In the genomic region with DNA sequence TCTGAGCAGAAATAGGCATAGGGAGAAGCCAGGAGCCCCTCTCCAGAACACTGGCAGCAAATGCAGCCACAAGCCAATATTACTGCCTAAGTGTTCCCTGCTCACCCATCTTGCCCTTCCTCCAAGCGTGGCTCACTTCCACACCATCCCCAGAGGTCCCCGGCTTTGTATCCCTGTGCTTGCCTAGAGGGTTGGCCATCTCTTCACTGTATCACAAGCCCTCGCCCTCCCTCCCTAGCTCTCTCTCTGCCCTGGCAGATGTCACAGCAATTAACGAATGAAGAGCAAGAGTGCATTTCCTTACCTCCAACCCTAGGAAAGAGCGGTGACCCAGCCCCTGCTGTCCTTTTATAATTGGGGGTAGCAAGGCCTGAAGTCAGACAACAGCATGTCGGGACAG, we compare ENCODE assay signal across 26 mouse cellular contexts. TPM values are rescaled to one million over a fixed set of nuclear protein-coding genes. Genes with fewer than 3 reads are reported as not detected.
DNase-seq lines count a peak whose midpoint lies in the region; ATAC-seq lines count a peak whose summit lies in the region.
"Had no signal": no experiment of that assay in that cellular context is flagged by ENCODE, and none has a peak within 500 bp of the region (broad histone marks: within the 10 kb centered on the region; RNA-seq: fewer than 3 reads in every experiment).

No protein-coding gene starts in this region.

- intact Hi-C loops in heart, postnatal 10 days (cut with DNase I) = no loop called here

- 45% methylated on average over 6 of the region's 6 CpGs for WGBS in heart, embryonic 10.5 days
- 26% methylated on average over 6 of the region's 6 CpGs for WGBS in hindbrain, embryonic 13.5 days
- WGBS in hindbrain, embryonic 14.5 days = 26% methylated on average over 6 of the region's 6 CpGs
- 27% methylated on average over 6 of the region's 6 CpGs for WGBS in neural tube, embryonic 13.5 days
- WGBS in neural tube, embryonic 15.5 days = 33% methylated on average over 6 of the region's 6 CpGs

- no peak overlapping the region for H3K4me3 ChIP-seq in heart, embryonic 10.5 days
- no peak overlapping the region for H3K4me3 ChIP-seq in hindbrain, embryonic 13.5 days
- no peak overlapping the region for H3K4me3 ChIP-seq in hindbrain, embryonic 14.5 days (replicated peaks; ENCODE audit: low read length)
- H3K4me3 ChIP-seq in neural tube, embryonic 13.5 days = no peak overlapping the region
- no peak overlapping the region for H3K4me3 ChIP-seq in neural tube, embryonic 15.5 days (replicated peaks)
- H3K4me3 ChIP-seq: embryonic facial prominence, embryonic 10.5 days; embryonic facial prominence, embryonic 13.5 days; forebrain, embryonic 12.5 days; forebrain, embryonic 15.5 days; heart, embryonic 13.5 days had no signal

- peaks cover 47% of the 10 kb centered on the region for H3K4me1 ChIP-seq in heart, embryonic 10.5 days
- H3K4me1 ChIP-seq in hindbrain, embryonic 13.5 days (replicated peaks) = peaks cover 64% of the 10 kb centered on the region
- H3K4me1 ChIP-seq in hindbrain, embryonic 14.5 days (replicated peaks; ENCODE audit: control insufficient read depth, insufficient read depth, low read length) = 0 out of 2 replicates have a peak, but pooled peaks cover 13% of the 10 kb centered on the region
- peaks cover 72% of the 10 kb centered on the region for H3K4me1 ChIP-seq in neural tube, embryonic 13.5 days (replicated peaks)
- peaks cover 42% of the 10 kb centered on the region for H3K4me1 ChIP-seq in neural tube, embryonic 15.5 days
- H3K4me1 ChIP-seq: embryonic facial prominence, embryonic 13.5 days had no signal

- ATAC-seq in hindbrain, embryonic 13.5 days (ENCODE audit: low FRiP score) = no peak
- no peak for ATAC-seq in hindbrain, embryonic 14.5 days (ENCODE audit: low FRiP score)
- no peak for ATAC-seq in neural tube, embryonic 13.5 days (ENCODE audit: low read depth)
- ATAC-seq in neural tube, embryonic 15.5 days (ENCODE audit: low FRiP score) = no peak
- ATAC-seq in erythroblast, adult 5-6 weeks (replicated peaks; ENCODE audit: low FRiP score, poor library complexity, severe bottlenecking) = no peak
- ATAC-seq: CD4-positive, CD25-positive, alpha-beta regulatory T cell, adult 4 months; forebrain, embryonic 15.5 days; intestine, postnatal 0 days had no signal

- H3K4me2 ChIP-seq in hindbrain, embryonic 13.5 days = no peak overlapping the region
- H3K4me2 ChIP-seq in hindbrain, embryonic 14.5 days (replicated peaks) = no peak overlapping the region
- no peak overlapping the region for H3K4me2 ChIP-seq in neural tube, embryonic 13.5 days
- no peak overlapping the region for H3K4me2 ChIP-seq in neural tube, embryonic 15.5 days
- H3K4me2 ChIP-seq: embryonic facial prominence, embryonic 13.5 days; forebrain, embryonic 12.5 days; forebrain, embryonic 15.5 days; heart, embryonic 13.5 days had no signal

- no peaks in the 10 kb centered on the region for H3K9me3 ChIP-seq in heart, embryonic 10.5 days
- H3K9me3 ChIP-seq in hindbrain, embryonic 13.5 days = no peaks in the 10 kb centered on the region
- no peaks in the 10 kb centered on the region for H3K9me3 ChIP-seq in hindbrain, embryonic 14.5 days (ENCODE audit: control insufficient read depth, low read length)
- no peaks in the 10 kb centered on the region for H3K9me3 ChIP-seq in neural tube, embryonic 13.5 days
- H3K9me3 ChIP-seq in neural tube, embryonic 15.5 days (replicated peaks) = no peaks in the 10 kb centered on the region
- H3K9me3 ChIP-seq: embryonic facial prominence, embryonic 10.5 days; embryonic facial prominence, embryonic 13.5 days; forebrain, embryonic 12.5 days; forebrain, embryonic 15.5 days; heart, embryonic 13.5 days had no signal

- H3K36me3 ChIP-seq in heart, embryonic 10.5 days = no peaks in the 10 kb centered on the region
- H3K36me3 ChIP-seq in hindbrain, embryonic 13.5 days = no peaks in the 10 kb centered on the region
- no peaks in the 10 kb centered on the region for H3K36me3 ChIP-seq in hindbrain, embryonic 14.5 days (replicated peaks; ENCODE audit: control insufficient read depth, insufficient read depth)
- no peaks in the 10 kb centered on the region for H3K36me3 ChIP-seq in neural tube, embryonic 13.5 days
- H3K36me3 ChIP-seq in neural tube, embryonic 15.5 days = no peaks in the 10 kb centered on the region
- H3K36me3 ChIP-seq: embryonic facial prominence, embryonic 10.5 days; embryonic facial prominence, embryonic 13.5 days; forebrain, embryonic 12.5 days; forebrain, embryonic 15.5 days; heart, embryonic 13.5 days had no signal

- peaks cover 38% of the 10 kb centered on the region for H3K27me3 ChIP-seq in heart, embryonic 10.5 days (ENCODE audit: insufficient read depth, poor library complexity, severe bottlenecking)
- H3K27me3 ChIP-seq in hindbrain, embryonic 13.5 days = 0 out of 2 replicates have a peak, but pooled peaks cover 2% of the 10 kb centered on the region
- no peaks in the 10 kb centered on the region for H3K27me3 ChIP-seq in hindbrain, embryonic 14.5 days (ENCODE audit: control insufficient read depth, insufficient read depth, low read length)
- H3K27me3 ChIP-seq in neural tube, embryonic 13.5 days = no peaks in the 10 kb centered on the region
- no peaks in the 10 kb centered on the region for H3K27me3 ChIP-seq in neural tube, embryonic 15.5 days (replicated peaks)
- H3K27me3 ChIP-seq: embryonic facial prominence, embryonic 13.5 days; forebrain, embryonic 15.5 days had no signal

- no peak for DNase-seq in heart, embryonic 10.5 days (ENCODE audit: low spot score)
- DNase-seq in heart, postnatal 10 days = no peak
- DNase-seq in hindbrain, embryonic 14.5 days (ENCODE audit: low spot score) = no peak
- peak; percentile 59 for DNase-seq in retina, postnatal 1 day
- DNase-seq: adrenal gland, adult 2 months; adrenal gland, postnatal 25 days; cerebellum, adult 11 months; cerebellum, adult 2 months; cerebellum, adult 9-11 months; cerebellum, postnatal 36 days; embryo, embryonic 11 days; gastrocnemius, postnatal 25 days; heart, adult 18-20 months had no signal

- H3K27ac ChIP-seq in heart, embryonic 10.5 days = peak overlapping the region; percentile 11; the same call in 1 of the 2 replicates
- 0 out of 2 replicates have a peak overlapping the region, but pooled peaks have one; percentile 1 for H3K27ac ChIP-seq in hindbrain, embryonic 13.5 days
- H3K27ac ChIP-seq in hindbrain, embryonic 14.5 days = no peak overlapping the region
- peak overlapping the region; percentile 54; the same call in 1 of the 2 replicates for H3K27ac ChIP-seq in neural tube, embryonic 13.5 days (replicated peaks)
- no peak overlapping the region for H3K27ac ChIP-seq in neural tube, embryonic 15.5 days (replicated peaks)
- H3K27ac ChIP-seq: embryonic facial prominence, embryonic 10.5 days; embryonic facial prominence, embryonic 13.5 days; forebrain, embryonic 12.5 days; forebrain, embryonic 15.5 days; heart, embryonic 13.5 days had no signal

- H3K9ac ChIP-seq in hindbrain, embryonic 13.5 days = no peak overlapping the region
- no peak overlapping the region for H3K9ac ChIP-seq in hindbrain, embryonic 14.5 days
- H3K9ac ChIP-seq in neural tube, embryonic 13.5 days = no peak overlapping the region
- H3K9ac ChIP-seq in neural tube, embryonic 15.5 days (replicated peaks) = no peak overlapping the region
- H3K9ac ChIP-seq: embryonic facial prominence, embryonic 13.5 days; forebrain, embryonic 12.5 days; forebrain, embryonic 15.5 days; heart, embryonic 13.5 days had no signal

RNA-seq across cellular contexts. Expression of gene Gsg1l, which starts 30.3 kb away (rescaled TPM):
- 3.1 and 7.2 TPM in 2 replicates for polyA plus RNA-seq in heart, embryonic 10.5 days (2016; fragmentation: Nextera tagmentation; extraction: Ambion mirVana)
- total RNA-seq in heart, postnatal 10 days (2021) = 10 to 100 TPM; 12.1 to 13.3 TPM
- polyA plus RNA-seq in hindbrain, embryonic 13.5 days (2015; fragmentation: Nextera tagmentation; extraction: Ambion mirVana) = 7.1 and 8.8 TPM in 2 replicates
- 11.2 and 16.2 TPM in 2 replicates for polyA plus RNA-seq in hindbrain, embryonic 14.5 days (2014; fragmentation: Nextera tagmentation; extraction: Ambion mirVana)
- polyA plus RNA-seq in neural tube, embryonic 13.5 days (2015; fragmentation: Nextera tagmentation; extraction: Ambion mirVana) = 11.1 and 14.2 TPM in 2 replicates
- polyA plus RNA-seq in neural tube, embryonic 15.5 days (2015; fragmentation: Nextera tagmentation; extraction: Ambion mirVana) = 12.9 and 14.4 TPM in 2 replicates
- not detected in 2 replicates for total RNA-seq in erythroblast, adult 5-6 weeks (2015; ENCODE audit: low replicate concordance)
- total RNA-seq in erythroblast, adult 5-6 weeks (2017; ENCODE audit: low replicate concordance) = not detected in 2 replicates
- total RNA-seq: MEL had no signal
- polyA plus RNA-seq: C2C12; CD4-positive, CD25-positive, alpha-beta regulatory T cell, adult 4 months had no signal

Comparison
In these comparisons a context has a peak if more than half of its experiments do, and no peak if none do; other contexts are left out.
1. H3K27ac ChIP-seq: peak in heart, embryonic 10.5 days (single experiment), hindbrain, embryonic 13.5 days (single experiment) and neural tube, embryonic 13.5 days (single experiment); none in hindbrain, embryonic 14.5 days (single experiment) and neural tube, embryonic 15.5 days (single experiment).